Mouse (Mus musculus): ENCODE measurements at regions not wholly inside any gene's neighbourhood (a gene's known extent, or its start where the extent isn't known, plus 50 kb on each side); places are given as distances from the start of the nearest gene placed in this dataset.
A peak's percentile ranks its signal among the peaks of the same experiment; 100 is the strongest.

DNA sequence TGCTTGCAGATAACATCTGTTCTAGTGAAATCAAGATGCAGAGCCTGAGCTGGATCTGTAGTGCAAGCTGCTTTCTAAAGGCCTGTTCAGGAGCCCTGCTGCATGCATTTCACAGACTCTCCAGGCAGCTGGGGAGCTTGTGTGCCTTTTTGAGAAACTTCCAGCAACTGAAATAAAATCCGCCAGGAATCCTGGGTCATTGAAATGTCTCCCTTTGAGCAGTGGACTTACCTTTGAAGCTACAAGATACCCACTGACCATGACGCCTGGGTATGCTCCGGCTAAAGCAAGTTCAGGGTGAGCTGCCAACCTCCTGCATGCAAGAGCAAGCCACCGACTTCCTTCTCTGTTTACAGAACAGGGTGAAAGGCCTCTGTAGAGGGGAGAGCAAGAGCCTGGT lies 278.7 kb downstream of the Cenpw start:
- DNase-seq (ENCODE audit: low spot score): peak; percentile 54

DNA sequence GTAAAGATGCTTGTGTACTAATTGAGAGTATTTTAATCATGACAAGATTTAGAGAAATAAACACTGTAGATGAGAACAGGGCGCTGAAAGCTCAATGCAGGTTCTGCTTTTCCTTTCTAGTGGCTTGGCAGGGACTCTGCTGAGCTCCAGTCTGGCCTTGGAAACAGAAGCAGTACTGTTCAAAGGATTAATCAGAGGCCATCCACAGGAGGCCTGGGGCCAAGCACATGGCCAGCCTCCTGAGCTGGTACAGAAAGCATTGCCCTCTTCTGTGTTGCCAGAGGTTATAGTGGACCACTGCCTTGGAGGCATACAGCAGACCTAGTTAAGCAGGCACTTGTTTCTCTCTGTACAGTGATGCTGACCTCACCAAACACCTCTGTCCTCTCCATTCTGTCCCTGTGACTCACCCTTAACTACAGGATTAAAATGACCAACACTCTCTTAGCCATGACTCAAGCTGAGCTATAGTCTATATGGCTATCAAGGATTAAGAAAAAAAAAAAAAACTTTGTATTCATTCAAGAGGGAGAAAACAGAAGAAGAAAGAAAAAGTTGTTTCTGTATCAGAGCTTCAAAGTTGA lies 302.5 kb downstream of the Cenpw start:
- no peak for DNase-seq (ENCODE audit: low spot score)

- DNase-seq (ENCODE audit: low spot score): no peak
Observed at GRCm38 (mm10) chr10:29864566-29864965, 328.9 kb upstream of the Rspo3 start.

- DNase-seq (ENCODE audit: low spot score): no peak
Observed at GRCm38 (mm10) chr10:29855749-29856313, 320.2 kb upstream of the Rspo3 start.

GRCm38 (mm10) chr10:29852516-29852915 lies 316.8 kb upstream of the Rspo3 start:
- no peak for DNase-seq (ENCODE audit: low spot score)

DNA sequence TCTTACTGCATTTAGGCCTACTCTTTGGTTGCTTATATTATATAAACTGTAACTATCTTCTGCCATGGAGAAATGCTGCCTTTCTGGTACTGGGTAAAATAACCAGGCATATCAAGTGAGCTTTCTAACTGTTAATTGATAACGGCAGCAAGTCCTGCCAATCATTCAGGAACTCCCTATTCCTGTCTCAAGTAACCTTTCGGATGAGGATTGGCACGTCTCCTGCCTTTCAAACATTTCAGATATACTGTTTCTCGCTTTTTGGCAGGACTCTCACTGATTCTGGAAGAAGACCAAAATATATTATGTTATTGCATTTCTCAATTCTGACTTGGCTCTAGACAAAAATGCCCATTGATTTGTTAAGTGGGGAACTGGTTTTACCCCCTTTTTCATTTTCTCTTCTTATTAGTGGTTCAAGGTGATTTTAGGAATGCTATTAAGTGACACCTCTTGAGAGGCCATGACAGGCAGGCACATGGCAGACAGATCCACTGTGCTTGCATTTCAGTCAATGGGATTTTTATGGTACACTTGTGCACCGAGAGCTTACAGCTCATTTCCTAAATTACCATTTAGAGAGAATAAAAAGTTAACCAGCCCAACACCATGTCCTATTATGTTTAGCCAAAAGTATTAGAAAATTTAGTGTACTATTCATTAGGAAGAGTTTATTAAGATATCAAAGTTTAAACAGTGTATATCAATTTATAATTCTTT lies 289.4 kb upstream of the Rspo3 start:
- no peak for DNase-seq (ENCODE audit: low spot score)

DNA sequence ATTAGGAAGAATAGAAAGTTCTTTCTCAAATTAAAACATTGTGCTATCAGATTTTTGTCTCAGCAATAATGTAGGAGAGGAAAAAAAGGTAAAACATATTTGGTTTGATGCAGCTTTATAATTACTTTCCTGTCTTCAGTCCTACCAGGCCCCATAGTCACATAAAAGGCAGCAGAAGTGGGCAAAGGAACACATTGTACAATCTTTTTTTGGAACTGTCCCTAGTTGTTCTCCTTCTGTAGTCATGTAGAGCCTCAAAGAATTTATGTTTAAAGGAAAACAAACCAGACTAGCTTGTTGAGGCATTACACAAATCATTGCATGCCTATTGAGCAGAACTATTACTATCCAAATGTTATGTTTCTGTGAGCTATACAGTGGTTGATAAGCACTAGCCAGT lies 288.7 kb upstream of the Rspo3 start:
- DNase-seq (ENCODE audit: low spot score): no peak

DNA sequence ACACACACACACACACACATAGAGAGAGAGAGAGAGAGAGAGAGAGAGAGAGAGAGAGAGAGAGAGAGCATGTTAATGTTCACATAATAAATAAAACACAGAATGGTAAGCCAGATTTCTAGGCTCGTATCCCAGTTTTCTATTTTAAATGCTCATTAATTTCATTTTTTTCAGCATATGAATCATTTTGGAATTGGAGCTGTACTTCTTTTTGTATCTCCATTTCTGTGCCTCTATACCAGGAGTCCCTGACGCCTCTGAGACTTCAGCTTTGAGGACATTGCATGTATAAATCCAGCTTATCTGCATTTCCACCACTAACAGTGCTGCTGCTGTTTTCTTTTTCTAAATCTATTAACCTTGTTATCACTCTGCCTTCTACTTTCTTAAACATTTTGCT lies 287.5 kb upstream of the Rspo3 start:
- DNase-seq (ENCODE audit: low spot score): no peak

GRCm38 (mm10) chr10:29803915-29804545 lies 268.4 kb upstream of the Rspo3 start:
- DNase-seq (ENCODE audit: low spot score): peak; percentile 28

GRCm38 (mm10) chr10:29802637-29803036 lies 267.0 kb upstream of the Rspo3 start:
- DNase-seq (ENCODE audit: low spot score): no peak

DNA sequence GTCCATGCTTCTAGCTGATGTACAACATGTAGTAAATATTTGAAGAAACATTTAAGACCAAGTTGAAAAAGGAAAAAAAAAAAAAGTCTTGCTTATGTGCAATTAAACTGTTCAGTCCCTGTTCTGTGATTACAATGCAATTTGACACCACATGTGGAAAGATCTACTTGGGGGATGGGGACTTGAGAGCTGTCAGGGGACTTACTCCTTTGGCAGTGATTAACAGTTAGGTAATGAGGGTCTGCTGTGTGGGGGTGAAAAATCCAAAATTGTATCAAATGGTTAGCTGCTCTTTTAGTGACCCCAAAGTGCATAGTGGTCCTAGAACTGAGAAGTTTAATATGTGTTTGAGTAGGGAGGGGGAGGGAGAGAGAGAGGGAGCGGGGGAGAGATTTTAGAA lies 259.0 kb upstream of the Rspo3 start:
- DNase-seq (ENCODE audit: low spot score): no peak

- no peak for DNase-seq (ENCODE audit: low spot score)
Observed at GRCm38 (mm10) chr10:29786220-29786810, 250.6 kb upstream of the Rspo3 start.

DNA sequence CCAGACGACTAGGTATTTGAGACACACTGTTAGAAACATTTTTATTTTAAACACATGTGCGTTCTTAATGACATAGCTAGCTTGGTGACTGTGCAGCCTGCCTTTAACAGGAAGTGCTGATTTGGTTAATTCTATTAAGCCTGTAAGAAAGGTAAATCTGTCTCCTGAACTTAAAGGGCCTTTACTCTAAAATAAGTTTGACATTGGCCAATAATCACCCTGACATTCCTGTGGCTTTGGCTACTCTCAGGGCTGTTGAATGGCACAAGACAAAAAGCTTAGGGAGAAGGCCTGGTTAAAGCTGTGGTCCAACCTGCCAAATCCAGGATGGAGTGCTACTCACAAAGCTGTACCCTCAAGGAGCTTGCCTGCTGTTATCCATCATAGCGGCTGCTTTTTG lies 201.0 kb upstream of the Rspo3 start:
- no peak for DNase-seq (ENCODE audit: low spot score)

DNA sequence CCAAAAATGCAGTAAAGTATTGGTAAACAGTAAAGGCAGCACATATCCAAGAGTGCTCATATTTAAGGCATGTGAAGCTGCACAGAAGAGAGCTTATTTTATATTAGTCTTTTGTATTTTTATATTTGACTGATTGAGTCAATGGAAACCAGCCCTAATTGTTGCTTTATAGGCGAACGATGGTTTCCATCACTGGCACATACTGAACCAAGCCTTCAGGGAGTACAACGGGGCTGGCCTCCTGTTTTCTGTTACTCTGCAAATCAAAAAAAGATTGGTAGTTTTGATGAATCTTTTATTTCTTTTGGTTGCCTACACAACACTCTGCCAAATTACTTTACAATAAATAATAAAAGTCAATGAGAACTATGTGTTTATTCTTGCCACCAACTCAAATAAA lies 189.7 kb upstream of the Rspo3 start:
- no peak for DNase-seq (ENCODE audit: low spot score)

- no peak for DNase-seq (ENCODE audit: low spot score)
Observed at GRCm38 (mm10) chr10:29710967-29711366, 175.3 kb upstream of the Rspo3 start.

DNA sequence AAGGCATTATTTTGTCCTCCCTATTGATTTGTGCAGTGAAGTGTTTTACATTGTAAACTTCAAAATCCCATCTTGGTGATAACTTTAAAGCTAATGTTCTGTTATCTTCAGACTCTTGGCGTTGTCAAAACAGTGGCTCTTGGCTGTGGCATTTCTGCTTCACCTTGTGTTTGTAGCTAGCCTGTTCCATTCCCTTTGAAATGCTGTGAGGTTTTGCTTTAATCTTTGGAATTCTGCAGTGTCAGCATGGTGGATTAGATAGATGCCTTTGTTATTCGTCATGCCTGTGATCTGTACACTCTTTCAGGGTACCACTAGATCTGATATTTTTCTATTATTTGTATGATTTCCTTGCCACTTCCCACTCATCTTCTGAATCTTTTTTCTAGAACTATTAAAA lies 173.0 kb upstream of the Rspo3 start:
- DNase-seq (ENCODE audit: low spot score): no peak

DNA sequence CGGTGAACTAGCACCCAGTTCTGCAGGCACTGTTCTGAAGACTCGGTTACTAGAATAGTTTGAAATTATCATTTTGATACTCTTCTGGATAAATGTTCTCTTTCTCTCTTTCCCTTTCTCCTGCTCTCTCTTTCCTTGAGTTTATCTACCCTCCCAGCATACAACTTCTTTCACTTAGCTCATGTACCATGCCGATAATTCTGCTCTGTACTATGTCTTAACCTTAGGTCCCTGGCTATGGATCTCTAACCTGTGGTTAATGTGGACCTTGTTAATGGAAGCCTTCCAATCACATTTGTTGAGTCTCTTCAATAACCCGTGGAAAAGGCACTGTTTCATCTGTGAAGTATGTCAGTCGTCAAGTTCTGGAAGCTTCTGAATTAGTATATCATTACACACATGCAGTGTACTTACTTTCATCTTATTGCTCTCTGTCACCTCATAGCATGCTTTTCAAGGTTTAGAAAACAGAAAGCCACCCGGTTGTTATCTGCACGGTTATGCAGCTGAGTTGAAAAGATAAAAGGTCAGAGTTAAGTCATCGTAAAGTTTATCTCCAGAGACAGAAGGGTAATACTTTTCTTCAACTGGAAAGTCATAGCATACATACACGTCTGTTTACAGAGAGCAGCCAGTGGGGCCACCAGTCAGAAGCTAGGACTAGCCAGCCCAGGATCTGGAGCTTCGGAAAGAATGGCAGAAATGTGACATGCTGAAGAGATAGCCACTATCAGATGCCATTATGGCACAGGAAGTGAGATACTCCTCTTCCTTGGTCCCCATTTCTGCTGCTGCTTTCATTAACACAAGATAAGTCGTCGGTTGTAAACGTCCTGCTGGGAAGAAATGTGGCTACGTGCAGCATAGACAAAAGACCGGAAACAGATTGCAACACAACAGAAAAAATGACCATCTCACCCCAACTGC lies 157.6 kb upstream of the Rspo3 start:
- DNase-seq (ENCODE audit: low spot score): no peak

- DNase-seq (ENCODE audit: low spot score): no peak
Observed at GRCm38 (mm10) chr10:29689529-29689928, 153.9 kb upstream of the Rspo3 start.

DNA sequence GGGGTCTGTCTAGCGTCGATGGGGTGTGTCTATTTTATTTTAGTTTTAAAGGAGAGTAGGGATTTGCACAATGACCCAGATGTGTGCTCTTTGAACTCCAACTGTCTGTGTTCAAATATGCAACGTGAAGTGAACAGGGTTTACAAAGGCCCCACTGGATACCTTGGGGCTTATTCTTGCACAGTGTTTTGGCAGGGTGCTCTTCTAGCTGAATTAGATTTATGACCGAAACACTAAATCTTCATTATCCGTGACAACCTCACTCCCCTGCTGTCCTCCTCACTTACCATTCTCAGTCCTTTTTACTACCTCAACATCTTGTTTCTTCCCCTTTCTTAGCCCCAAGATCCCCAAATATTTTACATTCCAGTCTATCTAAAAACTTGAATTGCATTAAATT lies 151.3 kb upstream of the Rspo3 start:
- no peak for DNase-seq (ENCODE audit: low spot score)

DNA sequence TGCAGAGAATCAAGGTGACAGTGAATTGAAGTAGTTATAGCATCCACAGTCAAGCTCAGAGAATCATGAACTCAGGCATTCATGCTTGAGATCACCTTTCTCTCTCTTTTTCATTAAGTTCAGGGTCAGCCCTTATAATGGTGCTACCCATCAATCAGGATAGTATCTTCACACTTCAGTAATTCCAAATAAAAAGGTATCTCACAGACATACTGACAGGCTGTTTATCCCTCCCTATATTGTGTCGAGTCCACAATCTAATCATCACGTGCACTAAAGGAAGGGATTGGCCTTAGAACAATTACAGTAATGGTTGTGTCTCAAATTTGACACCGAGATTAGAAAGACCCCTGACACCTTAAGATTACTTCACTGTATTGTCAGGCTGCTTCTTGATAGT lies 138.7 kb upstream of the Rspo3 start:
- no peak for DNase-seq (ENCODE audit: low spot score)

DNA sequence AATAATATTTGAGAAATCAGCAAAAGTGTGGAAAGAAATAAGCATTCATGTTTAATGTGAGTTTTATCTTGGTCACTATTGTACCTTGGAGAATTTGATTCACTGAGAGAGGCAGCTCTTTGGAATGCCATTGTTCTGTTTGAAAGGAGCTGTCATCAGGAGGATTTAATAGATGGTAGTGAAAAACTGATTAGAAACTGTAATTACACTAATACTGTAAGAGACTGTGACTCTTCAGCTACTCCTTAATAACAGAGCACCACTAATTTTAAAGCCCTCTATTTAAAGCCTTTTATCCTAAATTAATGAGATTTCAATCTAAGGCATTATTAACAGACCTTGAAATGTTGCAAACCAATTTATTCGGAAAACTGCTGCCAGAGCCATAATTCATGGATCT lies 126.1 kb upstream of the Rspo3 start:
- DNase-seq (ENCODE audit: low spot score): no peak

- DNase-seq (ENCODE audit: low spot score): no peak
Observed at GRCm38 (mm10) chr10:29640249-29640648, 104.6 kb upstream of the Rspo3 start.

Data from yolk sac, embryonic 10.5 days (tissue).